Comparison of ENCODE assay signal across 8 mouse cellular contexts in the genomic region with DNA sequence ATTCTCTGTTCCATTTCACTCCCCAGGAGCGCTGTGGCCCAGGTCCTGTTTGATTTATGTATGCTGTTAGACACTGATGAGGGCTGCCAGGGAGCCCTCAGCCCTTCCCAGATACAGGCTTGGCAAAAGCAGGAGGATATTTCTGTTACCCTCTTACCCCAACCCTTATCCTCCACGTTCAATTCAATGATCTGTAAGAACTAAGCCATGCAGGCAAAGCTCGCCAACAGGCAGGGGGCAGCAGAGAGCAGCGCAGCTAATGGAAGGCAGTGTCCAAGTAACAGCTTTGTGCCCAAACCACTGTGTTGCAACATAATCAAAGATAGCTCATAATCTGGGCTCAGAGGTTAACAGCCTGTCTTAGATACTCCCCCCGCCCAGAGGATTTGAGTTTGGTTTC.
DNase-seq lines count a peak whose midpoint lies in the region; ATAC-seq and TF ChIP-seq lines count a peak whose summit lies in the region.

No protein-coding gene starts in this region.

- TF ChIP-seq POLR2A in cortical plate, adult 2 months (IDR thresholded peaks at IDR 0.05; ENCODE audit: extremely low read depth, insufficient read depth, low read length): no peak

- peaks cover 2% of the 10 kb centered on the region; the same call in 1 of the 2 replicates for H3K4me1 ChIP-seq in cortical plate, adult 2 months (ENCODE audit: control insufficient read depth, insufficient read depth, low read length)
- no peaks in the 10 kb centered on the region for H3K4me1 ChIP-seq in lung, postnatal 0 days (ENCODE audit: insufficient read depth, low read depth, low read length)

- no peaks in the 10 kb centered on the region for H3K9me3 ChIP-seq in lung, postnatal 0 days (ENCODE audit: low read length)

- TF ChIP-seq CTCF in cortical plate, adult 2 months (IDR thresholded peaks at IDR 0.05; ENCODE audit: extremely low read depth, insufficient read depth, low read length): peak; percentile 97
- TF ChIP-seq CTCF in lung, postnatal 0 days (IDR thresholded peaks at IDR 0.05): peak; percentile 97

- no peak overlapping the region for H3K9ac ChIP-seq in lung, postnatal 0 days (replicated peaks; ENCODE audit: low read depth)

- peak; percentile 26 for DNase-seq in CD4-positive helper T cell, adult 2 months (ENCODE audit: low read depth, low spot score)
- DNase-seq in ZHBTc4 (ENCODE audit: low read depth, low spot score): peak; percentile 79
- peak; percentile 77 for DNase-seq in gastrocnemius, postnatal 14 days
- DNase-seq in large intestine, adult 2 months (ENCODE audit: low read depth, low spot score): peak; percentile 59
- peak; percentile 68 for DNase-seq in lung, postnatal 0 days (ENCODE audit: low spot score)
- DNase-seq in retina, postnatal 7 days (ENCODE audit: low read depth, low spot score): peak; percentile 68
- DNase-seq in urinary bladder, postnatal 10 days (ENCODE audit: low spot score): peak; percentile 67

- ATAC-seq in lung, postnatal 0 days: peak; percentile 33; the same call in 1 of the 2 replicates

- H3K36me3 ChIP-seq in lung, postnatal 0 days (ENCODE audit: insufficient read depth, low read length): no peaks in the 10 kb centered on the region

- H3K27ac ChIP-seq in cortical plate, adult 2 months (ENCODE audit: insufficient read depth, low read length): no peak overlapping the region
- no peak overlapping the region for H3K27ac ChIP-seq in lung, postnatal 0 days (ENCODE audit: low read length)

- H3K4me2 ChIP-seq in lung, postnatal 0 days (replicated peaks; ENCODE audit: low read depth, low read length): no peak overlapping the region

- no peak for TF ChIP-seq EP300 in lung, postnatal 0 days (IDR thresholded peaks at IDR 0.05)

- WGBS in large intestine, adult 2 months: 24% methylated on average over 5 of the region's 5 CpGs
- 29% methylated on average over 5 of the region's 5 CpGs for WGBS in lung, postnatal 0 days

- no peak overlapping the region for H3K4me3 ChIP-seq in cortical plate, adult 2 months (ENCODE audit: insufficient read depth, low read length)
- no peak overlapping the region for H3K4me3 ChIP-seq in lung, postnatal 0 days (ENCODE audit: low read depth, low read length)

- H3K27me3 ChIP-seq in lung, postnatal 0 days (replicated peaks; ENCODE audit: insufficient read depth, low read length): no peaks in the 10 kb centered on the region

- intact Hi-C loops in gastrocnemius, postnatal 14 days (cut with DNase I; ENCODE audit: low total_unique reads): loop anchor here (5.0 kb wide), 1 partner anchor 718 kb away; no protein-coding TSS in a partner anchor

Comparison
In these comparisons a context has a peak if more than half of its experiments do, and no peak if none do; other contexts are left out.
1. DNase-seq: peak in every context shown above with its lines; median percentile 79 in ZHBTc4; 77 in gastrocnemius, postnatal 14 days; 68 in lung, postnatal 0 days; 68 in retina, postnatal 7 days; 67 in urinary bladder, postnatal 10 days; 59 in large intestine, adult 2 months; 26 in CD4-positive helper T cell, adult 2 months.